Mouse (Mus musculus) heart, embryonic 14.5 days (tissue): ENCODE measurements around the gene Patz1. TPM values are rescaled to one million over a fixed set of nuclear protein-coding genes. Genes with fewer than 3 reads are reported as not detected.

Source experiments
- ATAC-seq: fragments of 200-750 bp; cut with Nextera tagmentation; 2 replicates; pipeline ENCODE4 v1.8.0; 2017; ENCODE audit warnings: low read depth, moderate TSS enrichment; ENCODE audit not compliant: insufficient number of reproducible peaks, insufficient read depth, low FRiP score
- H3K27ac ChIP-seq, 2 experiments: fragments of 200-500 bp in 1 of 2; fragments of 300-500 bp in 1 of 2; sonication (generic) in 1 of 2; replicated peaks in 1 of 2; 2 replicates each; pipeline ENCODE4 v1.5.1; 2012 to 2014; ENCODE audit warnings: low read depth in 2 of 2, low read length in 2 of 2, control low read depth in 1 of 2, mild to moderate bottlenecking in 1 of 2, mixed read lengths in 1 of 2; ENCODE audit not compliant: control insufficient read depth in 1 of 2, insufficient read depth in 1 of 2
- H3K27me3 ChIP-seq: fragments of 300-500 bp; sonication (generic); 2 replicates; pipeline ENCODE4 v1.6.1; 2014; ENCODE audit warnings: mild to moderate bottlenecking, low read length, control low read depth; ENCODE audit not compliant: control insufficient read depth, insufficient read depth
- H3K36me3 ChIP-seq: fragments of 300-500 bp; sonication (generic); 2 replicates; pipeline ENCODE4 v1.6.1; 2014; ENCODE audit warnings: mild to moderate bottlenecking, control low read depth, low read length, mixed read lengths; ENCODE audit not compliant: control insufficient read depth, insufficient read depth
- H3K4me1 ChIP-seq, 2 experiments: fragments of 200-500 bp in 1 of 2; fragments of 300-500 bp in 1 of 2; sonication (generic) in 1 of 2; 2 replicates each; pipeline ENCODE4 v1.6.1; 2012 to 2014; ENCODE audit warnings: low read length in 2 of 2, control low read depth in 1 of 2, mixed read lengths in 1 of 2; ENCODE audit not compliant: control insufficient read depth in 2 of 2, insufficient read depth in 2 of 2
- H3K4me2 ChIP-seq: fragments of 300-500 bp; sonication (generic); 2 replicates; pipeline ENCODE4 v1.6.1; 2014; ENCODE audit warnings: mild to moderate bottlenecking, low read length
- H3K4me3 ChIP-seq, 2 experiments: fragments of 200-500 bp in 1 of 2; fragments of 300-500 bp in 1 of 2; sonication (generic) in 1 of 2; 2 replicates each; pipeline ENCODE4 v1.5.1; 2012 to 2014; ENCODE audit warnings: low read length in 2 of 2, mild to moderate bottlenecking in 2 of 2, control low read depth in 1 of 2, low read depth in 1 of 2, moderate library complexity in 1 of 2; ENCODE audit not compliant: control insufficient read depth in 1 of 2, insufficient read depth in 1 of 2
- H3K9ac ChIP-seq: fragments of 300-500 bp; sonication (generic); 2 replicates; pipeline ENCODE4 v1.6.1; 2014; ENCODE audit warnings: mild to moderate bottlenecking, low read length
- H3K9me3 ChIP-seq: fragments of 300-500 bp; sonication (generic); 2 replicates; pipeline ENCODE4 v1.6.1; 2016; ENCODE audit warnings: low read length, control low read depth; ENCODE audit not compliant: control insufficient read depth
- WGBS: fragments of 180-500 bp; shearing (Covaris S2); extraction: QIAGEN DNeasy Blood & Tissue Kit; methylation state at CpG from one replicate; pipeline ENCODE4 v1.1.7; 2014; 5-methylcytosine and 5-hydroxymethylcytosine counted together
- polyA plus RNA-seq: library from polyadenylated mRNA; unstranded; fragments of >200 nt; fragmentation: Nextera tagmentation; extraction: Ambion mirVana; gene quantifications from 2 replicates; pipeline ENCODE4 v1.2.1, GENCODE M21; 2014

Patz1 gene
- polyA plus RNA-seq: 23.7 and 26.2 TPM in 2 replicates

GRCm38 (mm10) chr11:3288521-3289301 is at the start of gene Patz1:
TSS of gene Patz1 (plus strand) at chr11:3288874.
- H3K4me1 ChIP-seq: peaks cover 14 to 20% of the 10 kb centered on the region in 2 experiments
- peak; percentile 20 for ATAC-seq
- peak within 1 kb of the TSS; percentile 98 for H3K9ac ChIP-seq
- H3K27me3 ChIP-seq: no peaks in the 10 kb centered on the region
- WGBS: under 1% methylated on average over 41 of the region's 41 CpGs
- no peaks in the 10 kb centered on the region for H3K9me3 ChIP-seq
- H3K27ac ChIP-seq: peak within 1 kb of the TSS; percentile 99 to 100
- peaks cover 10% of the 10 kb centered on the region for H3K36me3 ChIP-seq
- peak within 1 kb of the TSS; percentile 67 to 86 for H3K4me3 ChIP-seq
- H3K4me2 ChIP-seq: peak within 1 kb of the TSS; percentile 83

DNA sequence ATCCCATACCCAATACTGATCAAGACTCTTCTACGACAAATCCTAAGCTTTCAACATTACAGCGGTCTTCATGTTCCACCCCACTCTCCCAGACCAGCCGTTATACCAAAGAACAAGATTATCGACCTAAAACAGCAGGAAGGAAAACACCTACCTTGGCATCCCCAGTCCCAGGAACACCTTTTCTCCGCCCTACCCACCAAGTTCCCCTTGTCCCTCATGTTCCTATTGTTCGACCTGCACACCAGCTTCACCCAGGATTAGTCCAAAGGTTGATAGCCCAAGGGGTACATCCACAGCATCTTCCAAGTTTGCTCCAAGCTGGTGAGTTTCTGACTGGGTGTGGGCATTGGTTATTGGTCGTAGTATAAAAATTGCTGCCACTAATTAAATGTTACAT is 46.3 kb upstream of the Patz1 start:
- ATAC-seq: no peak
- Histone ChIP-seq H3K36me3 (peaks cover 99% of the 10 kb centered on the region), H3K27me3 (no peaks in the 10 kb centered on the region), H3K9ac (no peak overlapping the region), H3K4me3 (no peak overlapping the region), H3K4me1 (peaks cover 0 to under 1% of the 10 kb centered on the region in 2 experiments; a peak in 1 of 4 replicates), H3K4me2 (no peak overlapping the region), H3K9me3 (peaks cover 4% of the 10 kb centered on the region; the same call in 1 of the 2 replicates), H3K27ac (no peak overlapping the region)
- 92% methylated on average over 7 of the region's 7 CpGs for WGBS

- 69% methylated on average over 4 of the region's 4 CpGs for WGBS
- no peak for ATAC-seq
- peaks cover 99% of the 10 kb centered on the region for H3K36me3 ChIP-seq
- no peak overlapping the region for H3K4me2 ChIP-seq
- H3K9me3 ChIP-seq: peaks cover 4% of the 10 kb centered on the region; the same call in 1 of the 2 replicates
- H3K4me3 ChIP-seq: no peak overlapping the region
- no peaks in the 10 kb centered on the region for H3K27me3 ChIP-seq
- no peak overlapping the region for H3K9ac ChIP-seq
- no peak overlapping the region for H3K27ac ChIP-seq
- peaks cover 0 to 6% of the 10 kb centered on the region in 2 experiments; a peak in 1 of 4 replicates for H3K4me1 ChIP-seq
Measured at GRCm38 (mm10) chr11:3243771-3244170, 44.9 kb upstream of the Patz1 start.

- H3K9me3 ChIP-seq: no peaks in the 10 kb centered on the region
- no peak overlapping the region for H3K4me3 ChIP-seq
- WGBS: 54% methylated on average over 2 of the region's 2 CpGs
- H3K4me1 ChIP-seq: peaks cover 0 to 6% of the 10 kb centered on the region in 2 experiments; a peak in 1 of 4 replicates
- peak overlapping the region; percentile 41 to 52; a peak in 3 of 4 replicates for H3K27ac ChIP-seq
- no peak overlapping the region for H3K9ac ChIP-seq
- H3K27me3 ChIP-seq: no peaks in the 10 kb centered on the region
- peaks cover 99% of the 10 kb centered on the region for H3K36me3 ChIP-seq
- H3K4me2 ChIP-seq: no peak overlapping the region
- ATAC-seq: no peak
Measured at GRCm38 (mm10) chr11:3247387-3247786, 41.3 kb upstream of the Patz1 start.

DNA sequence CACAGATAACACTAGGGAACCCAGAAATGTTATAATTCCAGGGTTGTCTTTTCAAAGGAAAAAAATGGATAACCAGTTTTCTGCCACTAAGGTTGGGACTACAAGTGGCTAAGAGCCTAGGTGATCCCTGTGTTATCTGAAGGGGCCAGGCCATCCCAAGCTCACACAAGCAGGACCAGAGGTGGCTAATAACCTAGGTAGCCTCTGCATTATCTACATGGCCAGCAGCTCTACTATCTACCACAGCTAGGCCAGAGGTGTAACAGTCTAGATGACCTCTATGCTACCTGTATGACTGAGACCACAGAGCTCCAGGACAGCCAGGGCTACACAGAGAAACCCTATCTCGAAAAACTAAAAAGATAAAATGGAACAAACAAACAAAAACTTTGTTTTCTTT is 29.1 kb upstream of the Patz1 start:
- H3K27ac ChIP-seq: no peak overlapping the region
- H3K36me3 ChIP-seq: peaks cover 96% of the 10 kb centered on the region
- 94% methylated on average over 1 of the region's 1 CpGs for WGBS
- H3K4me2 ChIP-seq: no peak overlapping the region
- no peaks in the 10 kb centered on the region for H3K9me3 ChIP-seq
- peaks cover 0 to 3% of the 10 kb centered on the region in 2 experiments; a peak in 3 of 4 replicates for H3K4me1 ChIP-seq
- H3K27me3 ChIP-seq: no peaks in the 10 kb centered on the region
- no peak overlapping the region for H3K9ac ChIP-seq
- ATAC-seq: no peak
- H3K4me3 ChIP-seq: no peak overlapping the region

DNA sequence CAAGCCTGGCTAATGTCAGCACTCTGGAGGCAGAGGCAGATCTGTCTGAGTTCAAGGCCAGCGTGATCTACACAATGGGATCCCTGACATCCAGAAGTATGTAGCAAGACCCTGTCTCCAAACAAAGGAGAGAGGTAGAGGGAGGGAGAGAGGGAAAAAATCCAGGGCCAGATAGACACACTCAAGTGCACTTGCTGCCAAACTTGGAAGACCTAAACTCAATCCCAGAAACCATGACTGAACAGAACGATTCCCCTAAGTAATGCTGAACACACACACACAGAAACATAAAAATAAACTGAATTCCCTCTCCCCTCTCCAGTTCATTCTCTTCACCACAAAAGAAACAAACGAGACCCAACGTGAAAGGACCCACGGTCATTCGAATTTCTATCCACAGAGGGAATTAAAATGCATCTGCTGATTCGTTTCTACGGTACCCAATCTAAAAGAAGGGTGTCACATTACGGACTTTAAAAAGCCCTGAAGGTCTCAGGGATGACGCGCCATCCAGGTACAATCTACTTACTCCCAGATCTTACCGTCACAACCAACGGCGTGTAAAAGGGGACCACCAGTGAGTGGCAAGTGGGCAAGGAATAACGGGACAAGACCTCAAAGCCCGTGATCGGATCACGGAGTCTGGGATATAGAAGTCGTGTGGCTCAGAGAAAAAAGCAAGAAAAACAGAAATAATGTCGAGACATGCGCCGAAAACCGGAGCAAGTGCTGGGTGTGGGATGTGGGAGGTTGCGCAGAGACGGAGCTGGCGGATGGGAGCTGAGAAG is 23.2 kb upstream of the Patz1 start:
- WGBS: under 1% methylated on average over 26 of the region's 26 CpGs

DNA sequence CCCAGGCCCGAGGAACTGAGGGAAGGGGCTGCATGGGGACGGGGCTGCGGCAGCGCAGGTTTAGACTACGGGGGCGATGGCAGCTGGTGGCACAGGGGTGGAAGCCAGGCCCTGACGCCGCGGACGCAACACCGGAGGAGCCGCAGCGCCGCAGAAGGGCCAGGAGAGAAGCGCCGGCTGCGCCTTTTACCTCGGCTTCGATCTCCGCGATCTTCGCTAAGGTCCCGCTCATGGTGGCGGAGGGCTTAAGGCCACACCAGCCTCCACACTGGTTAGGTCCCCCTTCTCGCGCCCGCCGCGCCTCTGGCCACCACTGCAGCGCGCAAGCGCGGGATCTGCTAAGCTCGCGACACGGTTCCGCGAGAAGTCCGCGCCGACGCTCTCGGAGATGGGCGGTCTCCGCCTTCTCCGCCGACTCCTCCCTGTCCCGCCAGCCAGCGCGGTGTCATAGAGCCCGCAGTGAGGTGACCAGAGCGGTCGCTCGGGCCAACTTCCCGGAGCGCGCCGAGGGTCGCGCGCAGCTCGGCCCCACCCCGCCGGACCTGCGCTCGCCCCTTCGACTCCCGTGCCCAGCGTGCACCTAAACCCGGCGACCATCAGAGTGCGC is 22.5 kb upstream of the Patz1 start, which contains the start of gene Drg1:
Gene Drg1, minus strand, starts transcription at position 337 of the 607 bp plus-strand sequence.
- H3K4me3 ChIP-seq: peak within 1 kb of the TSS; percentile 89 to 98
- no peaks in the 10 kb centered on the region for H3K27me3 ChIP-seq
- H3K9me3 ChIP-seq: no peaks in the 10 kb centered on the region
- H3K27ac ChIP-seq: peak within 1 kb of the TSS; percentile 86 to 96
- H3K4me2 ChIP-seq: peak within 1 kb of the TSS; percentile 85
- H3K9ac ChIP-seq: peak within 1 kb of the TSS; percentile 100
- peaks cover 36% of the 10 kb centered on the region for H3K36me3 ChIP-seq
- peak; percentile 98 for ATAC-seq
- WGBS: under 1% methylated on average over 72 of the region's 72 CpGs
- H3K4me1 ChIP-seq: peaks cover 2 to 11% of the 10 kb centered on the region in 2 experiments

More for the DNA sequence above, 23.2 kb upstream of the Patz1 start:
- Histone ChIP-seq H3K27me3 (no peaks in the 10 kb centered on the region), H3K36me3 (peaks cover 42% of the 10 kb centered on the region), H3K4me1 (peaks cover 2 to 11% of the 10 kb centered on the region in 2 experiments), H3K4me2 (peak overlapping the region; percentile 85), H3K4me3 (peak overlapping the region; percentile 89 to 98), H3K9me3 (no peaks in the 10 kb centered on the region), H3K9ac (peak overlapping the region; percentile 100), H3K27ac (peak overlapping the region; percentile 86 to 96)
- no peak for ATAC-seq
